Mouse (Mus musculus): ENCODE data around the gene Larp1. TPM values are rescaled to one million over a fixed set of nuclear protein-coding genes. Genes with fewer than 3 reads are reported as not detected.

The Larp1 gene
- polyA plus RNA-seq, 1 experiment from 2014 or later = 11.0 TPM

GRCm38 (mm10) chr11:58013100-58013499 lies 4.2 kb downstream of the Larp1 start:
- ATAC-seq (no peak), DNase-seq (no peak)
- no peak overlapping the region for H3K4me2 ChIP-seq (ENCODE audit: low read depth, low read length)
- H3K36me3 ChIP-seq (replicated peaks; ENCODE audit: insufficient read depth, low read length) = no peaks in the 10 kb centered on the region
- H3K4me1 ChIP-seq (ENCODE audit: insufficient read depth) = peaks cover 56% of the 10 kb centered on the region
- H3K27me3 ChIP-seq (ENCODE audit: insufficient read depth, low read length) = no peaks in the 10 kb centered on the region
- H3K27ac ChIP-seq (ENCODE audit: low read depth) = no peak overlapping the region
- no peak overlapping the region for H3K9ac ChIP-seq (replicated peaks)
- no peaks in the 10 kb centered on the region for H3K9me3 ChIP-seq (ENCODE audit: low read length)
- no peak overlapping the region for H3K4me3 ChIP-seq (ENCODE audit: low read depth, low read length)
- no peak for TF ChIP-seq CTCF (IDR thresholded peaks at IDR 0.05; ENCODE audit: low read depth)

DNA sequence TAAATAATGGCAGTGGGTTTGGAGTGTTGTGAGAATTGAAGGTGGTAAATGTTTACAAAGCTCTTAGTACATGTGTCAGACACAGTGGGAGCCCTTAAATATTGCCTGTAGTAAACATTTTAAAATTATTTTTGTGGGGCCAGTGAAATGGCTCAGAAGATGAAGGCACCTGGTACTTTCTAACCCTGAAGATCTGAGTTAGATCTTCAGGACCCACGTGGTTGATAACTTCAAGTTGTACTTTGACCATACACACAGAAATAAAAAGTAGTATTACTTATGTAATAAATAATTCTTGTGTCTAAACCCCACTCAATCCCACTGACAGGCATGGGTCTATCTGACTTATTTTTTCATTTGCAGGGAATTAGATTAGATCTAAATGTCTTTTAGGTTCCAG lies 5.7 kb downstream of the Larp1 start:
- H3K9ac ChIP-seq (replicated peaks) = no peak overlapping the region

DNA sequence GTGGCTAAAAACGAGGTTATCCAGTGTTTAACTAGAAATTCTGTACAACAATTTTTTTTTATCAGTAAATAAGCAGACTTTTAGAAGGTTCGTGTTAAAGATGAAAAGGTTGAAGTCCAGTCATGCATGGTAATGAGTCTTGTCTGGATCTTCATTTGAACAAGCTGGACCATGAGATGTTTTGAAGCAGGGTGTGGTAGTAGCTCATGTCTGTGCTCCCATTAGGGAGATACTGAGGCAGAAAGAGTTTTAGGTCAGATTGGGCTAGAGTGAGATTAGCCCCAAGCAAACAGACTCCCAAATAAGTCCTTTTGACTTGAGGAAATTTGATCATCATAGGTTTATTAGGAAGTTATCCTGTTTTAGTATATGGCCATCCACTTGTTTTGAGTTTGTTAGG lies 6.5 kb downstream of the Larp1 start:
- no peak overlapping the region for H3K4me2 ChIP-seq (ENCODE audit: low read depth, low read length)

More for the DNA sequence above, 5.7 kb downstream of the Larp1 start:
- TF ChIP-seq EP300 (IDR thresholded peaks at IDR 0.05; ENCODE audit: low read depth) = no peak
- TF ChIP-seq CTCF (IDR thresholded peaks at IDR 0.05; ENCODE audit: low read depth) = no peak
- Histone ChIP-seq H3K4me2 (ENCODE audit: low read depth, low read length) (no peak overlapping the region), H3K36me3 (replicated peaks; ENCODE audit: insufficient read depth, low read length) (no peaks in the 10 kb centered on the region), H3K27ac (ENCODE audit: low read depth) (peak overlapping the region; percentile 23; the same call in 1 of the 2 replicates), H3K4me3 (ENCODE audit: low read depth, low read length) (no peak overlapping the region), H3K4me1 (ENCODE audit: insufficient read depth) (peaks cover 64% of the 10 kb centered on the region), H3K9me3 (ENCODE audit: low read length) (no peaks in the 10 kb centered on the region), H3K27me3 (ENCODE audit: insufficient read depth, low read length) (no peaks in the 10 kb centered on the region)
- DNase-seq = no peak
- no peak for ATAC-seq
- 47% methylated on average over 1 of the region's 1 CpGs for WGBS (ENCODE audit: insufficient replicate concordance)

DNA sequence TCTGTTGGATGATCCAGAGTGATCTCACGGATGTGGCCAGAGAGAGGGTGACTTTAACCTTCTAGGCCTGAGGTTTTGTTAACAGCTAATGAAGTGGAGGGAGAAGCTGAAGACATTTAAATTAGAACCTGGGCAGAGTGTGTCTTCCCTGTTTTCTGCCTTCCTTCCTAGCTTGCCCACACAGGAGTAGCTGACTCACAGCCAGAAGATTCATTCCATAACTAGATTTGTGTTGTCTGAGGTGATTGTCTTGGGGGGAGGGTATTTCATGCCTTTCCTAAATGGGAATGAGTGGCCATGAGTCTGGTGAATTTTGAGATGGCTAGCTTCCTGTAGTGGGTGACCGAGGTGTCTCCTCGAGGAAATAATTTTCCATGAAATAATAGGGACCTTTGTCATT lies 7.5 kb downstream of the Larp1 start:
- Histone ChIP-seq H3K9ac (replicated peaks) (no peak overlapping the region), H3K27me3 (ENCODE audit: insufficient read depth, low read length) (no peaks in the 10 kb centered on the region), H3K36me3 (replicated peaks; ENCODE audit: insufficient read depth, low read length) (no peaks in the 10 kb centered on the region), H3K4me1 (ENCODE audit: insufficient read depth) (peaks cover 80% of the 10 kb centered on the region), H3K27ac (ENCODE audit: low read depth) (no peak overlapping the region), H3K4me3 (ENCODE audit: low read depth, low read length) (no peak overlapping the region), H3K9me3 (ENCODE audit: low read length) (no peaks in the 10 kb centered on the region), H3K4me2 (ENCODE audit: low read depth, low read length) (no peak overlapping the region)
- ATAC-seq (no peak), DNase-seq (no peak)
- TF ChIP-seq EP300 (IDR thresholded peaks at IDR 0.05; ENCODE audit: low read depth) (no peak), CTCF (IDR thresholded peaks at IDR 0.05; ENCODE audit: low read depth) (no peak)
- WGBS (ENCODE audit: insufficient replicate concordance) = 65% methylated on average over 3 of the region's 3 CpGs

More for the DNA sequence above, 6.5 kb downstream of the Larp1 start:
- H3K27ac ChIP-seq (ENCODE audit: low read depth) = peak overlapping the region; percentile 23; the same call in 1 of the 2 replicates
- no peak overlapping the region for H3K9ac ChIP-seq (replicated peaks)
- H3K4me3 ChIP-seq (ENCODE audit: low read depth, low read length) = no peak overlapping the region
- H3K4me1 ChIP-seq (ENCODE audit: insufficient read depth) = peaks cover 72% of the 10 kb centered on the region
- DNase-seq = no peak
- no peak for TF ChIP-seq EP300 (IDR thresholded peaks at IDR 0.05; ENCODE audit: low read depth)
- no peak for TF ChIP-seq CTCF (IDR thresholded peaks at IDR 0.05; ENCODE audit: low read depth)
- no peaks in the 10 kb centered on the region for H3K9me3 ChIP-seq (ENCODE audit: low read length)
- 47% methylated on average over 2 of the region's 2 CpGs for WGBS (ENCODE audit: insufficient replicate concordance)
- peak; percentile 38; the same call in 1 of the 2 replicates for ATAC-seq
- no peaks in the 10 kb centered on the region for H3K27me3 ChIP-seq (ENCODE audit: insufficient read depth, low read length)
- no peaks in the 10 kb centered on the region for H3K36me3 ChIP-seq (replicated peaks; ENCODE audit: insufficient read depth, low read length)

DNA sequence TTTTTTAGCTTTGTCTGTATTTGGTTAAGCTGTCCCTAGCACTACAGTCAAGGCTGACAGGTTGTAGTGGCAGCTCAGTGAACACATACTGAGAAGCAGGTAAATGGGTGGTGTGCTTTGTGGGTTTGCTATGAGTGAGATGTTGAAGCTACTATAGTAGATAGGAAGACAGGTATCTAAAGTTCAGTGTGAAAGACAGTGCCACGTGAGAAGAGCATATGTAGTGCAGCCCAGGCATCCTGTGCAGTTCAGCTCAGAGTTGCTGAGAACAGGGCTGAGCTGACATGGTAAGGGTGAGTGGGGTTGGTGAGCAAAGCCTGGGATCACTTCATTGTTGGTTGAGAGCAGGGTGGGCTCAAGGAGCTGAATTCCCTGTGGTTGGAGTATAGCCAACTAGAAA lies 8.6 kb downstream of the Larp1 start:
- H3K27me3 ChIP-seq (ENCODE audit: insufficient read depth, low read length) = no peaks in the 10 kb centered on the region
- 40% methylated on average over 1 of the region's 1 CpGs for WGBS (ENCODE audit: insufficient replicate concordance)
- no peaks in the 10 kb centered on the region for H3K9me3 ChIP-seq (ENCODE audit: low read length)
- no peak for ATAC-seq
- H3K4me3 ChIP-seq (ENCODE audit: low read depth, low read length) = no peak overlapping the region
- no peaks in the 10 kb centered on the region for H3K36me3 ChIP-seq (replicated peaks; ENCODE audit: insufficient read depth, low read length)
- H3K4me2 ChIP-seq (ENCODE audit: low read depth, low read length) = no peak overlapping the region
- H3K9ac ChIP-seq (replicated peaks) = no peak overlapping the region
- no peak overlapping the region for H3K27ac ChIP-seq (ENCODE audit: low read depth)
- no peak for DNase-seq
- no peak for TF ChIP-seq EP300 (IDR thresholded peaks at IDR 0.05; ENCODE audit: low read depth)
- no peak for TF ChIP-seq CTCF (IDR thresholded peaks at IDR 0.05; ENCODE audit: low read depth)
- H3K4me1 ChIP-seq (ENCODE audit: insufficient read depth) = peaks cover 81% of the 10 kb centered on the region

DNA sequence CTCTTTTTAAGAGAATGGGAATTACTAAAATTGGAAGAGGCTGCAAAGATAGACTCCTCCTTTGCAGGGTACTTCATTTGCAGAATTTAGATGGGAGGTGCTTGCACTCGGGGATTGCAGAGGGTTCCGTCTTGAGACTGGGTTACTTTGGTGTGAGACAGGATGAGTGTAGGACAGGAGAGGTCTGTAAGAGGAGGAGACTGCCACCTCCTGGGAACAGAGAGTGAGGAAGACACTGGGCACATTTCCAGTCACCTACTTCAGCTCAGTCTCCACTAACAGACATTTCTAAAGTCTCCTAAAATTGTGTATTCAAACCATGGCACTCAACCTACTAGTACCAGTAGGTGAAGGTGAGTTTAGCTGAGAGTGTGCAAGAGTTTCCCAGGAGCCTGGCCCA lies 9.4 kb downstream of the Larp1 start:
- no peak overlapping the region for H3K4me2 ChIP-seq (ENCODE audit: low read depth, low read length)
- H3K36me3 ChIP-seq (replicated peaks; ENCODE audit: insufficient read depth, low read length) = no peaks in the 10 kb centered on the region
- H3K9ac ChIP-seq (replicated peaks) = no peak overlapping the region
- no peak overlapping the region for H3K4me3 ChIP-seq (ENCODE audit: low read depth, low read length)
- ATAC-seq = no peak
- H3K27me3 ChIP-seq (ENCODE audit: insufficient read depth, low read length) = no peaks in the 10 kb centered on the region
- no peaks in the 10 kb centered on the region for H3K9me3 ChIP-seq (ENCODE audit: low read length)
- TF ChIP-seq EP300 (IDR thresholded peaks at IDR 0.05; ENCODE audit: low read depth) (no peak), CTCF (IDR thresholded peaks at IDR 0.05; ENCODE audit: low read depth) (peak; percentile 47; the same call in 1 of the 2 replicates)
- DNase-seq = no peak
- H3K27ac ChIP-seq (ENCODE audit: low read depth) = no peak overlapping the region
- WGBS (ENCODE audit: insufficient replicate concordance) = 42% methylated on average over 2 of the region's 2 CpGs
- H3K4me1 ChIP-seq (ENCODE audit: insufficient read depth) = peaks cover 74% of the 10 kb centered on the region

GRCm38 (mm10) chr11:58018701-58019100 lies 9.8 kb downstream of the Larp1 start:
- WGBS (ENCODE audit: insufficient replicate concordance) = 69% methylated on average over 4 of the region's 4 CpGs
- no peaks in the 10 kb centered on the region for H3K27me3 ChIP-seq (ENCODE audit: insufficient read depth, low read length)
- no peaks in the 10 kb centered on the region for H3K36me3 ChIP-seq (replicated peaks; ENCODE audit: insufficient read depth, low read length)
- H3K4me1 ChIP-seq (ENCODE audit: insufficient read depth) = peaks cover 74% of the 10 kb centered on the region
- H3K9me3 ChIP-seq (ENCODE audit: low read length) = no peaks in the 10 kb centered on the region
- ATAC-seq = no peak
- no peak for DNase-seq
- TF ChIP-seq EP300 (IDR thresholded peaks at IDR 0.05; ENCODE audit: low read depth) (no peak), CTCF (IDR thresholded peaks at IDR 0.05; ENCODE audit: low read depth) (peak; percentile 41)
- no peak overlapping the region for H3K27ac ChIP-seq (ENCODE audit: low read depth)
- no peak overlapping the region for H3K4me3 ChIP-seq (ENCODE audit: low read depth, low read length)
- H3K4me2 ChIP-seq (ENCODE audit: low read depth, low read length) = no peak overlapping the region
- H3K9ac ChIP-seq (replicated peaks) = no peak overlapping the region

Data from liver, postnatal 0 days (tissue).